Mouse (Mus musculus) gastrocnemius, adult 8-10 months (tissue): ENCODE results near the gene Coa5. TPM values are rescaled to one million over a fixed set of nuclear protein-coding genes. Genes with fewer than 3 reads are reported as not detected.
A peak's percentile ranks its signal among the peaks of the same experiment; 100 is the strongest.

Experiments
- DNase-seq, 2 experiments: peaks; one replicate each; pipeline ENCODE4 v3.0.0; 2022; ENCODE audit warnings: low spot score in 2 of 2
- total RNA-seq, 4 experiments: library from RNA; stranded (reverse); gene quantifications; 2 replicates each; pipeline ENCODE4 v1.2.4; 2022

Coa5 gene
- total RNA-seq, 4 experiments from 2014 or later, result 79.7 to 115 (median 95.0) TPM

DNA sequence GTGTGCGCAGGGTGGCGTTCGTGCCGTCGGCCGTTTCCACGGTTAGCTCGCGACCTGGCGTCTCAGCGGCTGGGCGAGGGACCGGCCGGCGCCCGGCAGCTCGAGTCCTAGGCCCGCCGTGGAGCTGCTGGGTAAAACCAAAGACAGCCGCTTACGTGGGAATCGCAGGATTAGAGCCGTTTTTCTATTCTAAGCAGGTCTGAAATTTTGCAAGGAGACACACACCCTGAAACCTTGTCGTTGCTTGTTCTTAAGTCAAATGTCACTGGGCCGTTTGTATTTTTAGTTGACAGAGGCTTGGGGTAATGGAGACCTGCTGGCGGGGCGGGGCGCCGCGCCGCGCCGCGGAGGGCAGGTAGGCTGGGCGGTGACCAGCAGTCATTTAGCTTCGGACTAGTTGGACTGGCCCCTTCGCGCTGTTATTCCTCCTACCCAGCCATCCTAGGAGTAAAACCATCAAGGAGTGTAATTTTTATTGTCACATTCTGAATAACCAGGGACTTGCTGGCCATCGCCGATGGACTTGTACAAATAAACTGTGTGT is 466 bp upstream of the Coa5 start:
- no peak for DNase-seq

DNA sequence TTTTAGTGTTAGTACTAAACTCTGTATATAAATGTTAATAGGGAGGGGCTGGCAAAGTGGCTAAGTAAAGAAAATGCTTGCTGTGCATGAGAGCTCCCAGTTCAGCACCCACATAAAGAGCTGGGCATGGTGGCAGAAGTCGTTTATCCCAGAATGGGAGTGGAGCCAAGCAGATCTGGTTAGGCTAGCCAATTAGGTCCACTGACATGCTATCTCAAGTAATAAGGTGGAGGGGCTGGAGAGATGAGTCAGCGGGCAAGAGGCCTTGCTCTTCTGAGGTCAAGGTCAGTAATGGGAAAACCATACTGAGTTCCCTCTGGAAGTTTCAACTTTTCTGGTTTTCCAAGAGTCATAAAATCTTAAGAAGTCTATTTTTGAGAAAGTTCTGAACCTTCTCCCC is 992 bp downstream of the Coa5 start:
- DNase-seq, result no peak

DNA sequence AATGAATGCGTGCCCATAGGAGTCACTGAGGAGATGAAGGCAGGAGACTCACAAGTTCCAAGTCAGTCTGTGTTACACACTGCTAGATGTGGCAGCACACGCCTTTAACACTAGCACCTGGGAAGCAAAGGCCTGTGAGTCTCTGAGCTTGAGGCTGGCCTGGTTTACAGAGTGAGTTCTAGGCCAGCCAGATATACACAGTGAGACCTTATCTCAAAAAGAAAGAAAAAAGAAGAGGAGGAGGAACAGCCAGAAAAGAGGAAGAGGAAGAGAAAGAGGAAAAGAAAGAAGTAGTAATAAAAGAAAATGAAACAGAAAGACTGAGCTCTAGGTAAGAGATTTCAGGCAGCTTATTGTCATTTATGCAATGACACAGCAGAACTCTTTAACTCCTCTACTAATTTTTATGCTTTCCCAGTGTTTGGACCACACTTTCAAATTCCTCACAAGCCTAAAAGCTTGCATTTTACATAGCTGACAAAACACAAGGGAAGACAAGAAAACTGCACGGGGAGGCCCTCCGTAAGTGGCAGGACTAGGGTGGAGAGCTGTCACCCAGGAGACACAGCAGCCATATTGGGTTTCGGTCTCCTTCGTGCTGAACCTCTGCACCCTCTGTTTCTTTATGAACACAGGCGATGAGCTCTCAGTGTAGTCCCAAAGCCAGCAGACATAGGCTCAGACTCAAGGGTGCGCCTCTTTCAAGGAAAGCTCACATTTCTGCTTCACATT is 2.6 kb downstream of the Coa5 start:
- no peak for DNase-seq

DNA sequence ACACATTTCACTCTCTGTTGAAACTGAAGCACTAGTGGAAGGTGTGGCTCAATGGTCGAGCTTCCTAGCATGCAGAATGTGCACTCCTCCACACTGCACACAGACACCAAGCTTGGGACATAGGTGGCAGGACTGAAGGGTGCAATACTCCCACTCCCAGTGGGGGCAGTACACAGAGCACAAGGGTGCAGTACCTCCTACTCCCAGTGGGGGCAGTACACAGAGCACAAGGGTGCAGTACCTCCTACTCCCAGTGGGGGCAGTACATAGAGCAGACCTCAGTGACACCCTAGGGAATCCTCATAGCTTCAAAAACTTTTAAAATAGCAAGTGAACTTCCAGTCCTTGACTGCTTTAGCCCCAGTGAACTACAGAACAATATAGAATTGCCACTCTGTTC is 10.5 kb downstream of the Coa5 start:
- DNase-seq, result peak; percentile 23 to 36

DNA sequence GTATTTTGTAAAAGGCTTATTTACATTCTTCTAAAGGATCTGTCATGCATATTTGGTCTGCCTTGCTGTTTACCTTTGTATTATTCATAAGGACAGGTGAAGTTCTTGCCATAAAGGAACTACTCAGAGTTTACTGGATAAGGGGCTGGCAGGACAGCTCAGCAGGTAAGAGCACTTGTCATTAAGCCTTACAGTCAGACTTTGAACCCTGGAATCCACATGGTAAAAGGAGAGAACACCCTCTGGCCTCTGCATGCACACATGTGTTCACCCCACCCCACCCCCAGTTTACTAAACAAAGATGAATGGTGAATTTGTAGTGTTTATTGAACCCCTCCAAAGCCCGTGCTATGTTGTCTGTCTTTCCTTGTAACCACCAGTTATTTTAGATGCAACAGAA is 14.5 kb downstream of the Coa5 start:
- no peak for DNase-seq

DNA sequence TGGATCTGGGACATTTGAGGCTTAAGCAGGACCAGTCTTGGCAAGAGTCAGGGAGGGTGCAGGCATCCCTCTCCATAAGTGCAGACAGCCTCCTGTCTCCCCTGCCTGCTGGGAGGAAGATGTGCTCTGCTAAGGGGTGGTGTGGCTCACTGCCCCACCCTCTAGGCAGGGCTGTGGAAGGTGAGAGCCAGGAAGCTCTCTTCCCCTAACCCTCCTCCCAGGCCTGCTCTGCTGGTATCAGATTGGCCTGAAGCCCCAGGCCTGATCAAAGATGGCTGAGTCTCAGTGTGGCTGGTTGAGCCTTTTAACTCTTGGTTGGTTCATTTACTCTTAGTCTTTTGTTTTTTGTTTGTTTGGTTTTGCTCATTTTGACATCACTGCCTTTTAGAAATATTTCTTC is 20.3 kb downstream of the Coa5 start:
- no peak for DNase-seq

DNA sequence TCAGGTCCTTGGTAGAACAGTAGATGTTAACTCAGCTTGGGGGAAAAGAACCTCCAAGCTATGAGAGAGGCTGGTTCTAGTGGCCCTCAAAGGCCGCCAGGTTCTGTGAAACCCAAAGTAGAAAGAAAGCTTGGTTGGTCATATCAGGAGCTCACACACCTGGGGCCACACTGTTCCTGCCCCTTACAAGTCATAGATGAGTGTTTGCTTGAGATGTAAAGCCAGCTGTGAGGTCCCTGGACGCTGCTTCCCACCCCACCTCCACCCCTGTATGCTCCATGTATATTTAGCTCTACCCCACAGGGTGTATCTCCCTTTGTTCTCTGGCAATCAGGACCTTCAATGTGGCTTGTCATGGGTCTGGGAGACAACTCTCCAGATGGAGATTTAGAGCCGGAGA is 21.2 kb downstream of the Coa5 start:
- DNase-seq, result no peak

DNA sequence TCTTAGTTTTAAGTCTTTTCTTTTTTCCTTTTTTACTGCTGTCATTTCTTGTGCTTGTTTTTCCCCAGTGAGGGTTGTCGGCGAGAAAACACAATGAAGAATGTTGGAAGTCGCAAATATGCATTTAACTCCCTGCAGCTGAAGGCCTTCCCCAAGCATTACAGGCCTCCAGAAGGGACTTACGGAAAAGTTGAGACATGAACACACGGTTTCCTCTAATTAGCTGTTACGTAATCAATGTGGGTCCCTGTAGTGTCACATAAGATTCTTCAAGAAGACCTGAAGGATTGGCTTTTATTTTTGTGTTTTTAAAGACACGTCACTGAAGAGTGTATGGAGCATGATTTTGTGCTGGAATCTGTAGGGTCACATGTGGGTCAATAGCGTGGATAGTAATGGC is 21.8 kb downstream of the Coa5 start:
- DNase-seq, result no peak

DNA sequence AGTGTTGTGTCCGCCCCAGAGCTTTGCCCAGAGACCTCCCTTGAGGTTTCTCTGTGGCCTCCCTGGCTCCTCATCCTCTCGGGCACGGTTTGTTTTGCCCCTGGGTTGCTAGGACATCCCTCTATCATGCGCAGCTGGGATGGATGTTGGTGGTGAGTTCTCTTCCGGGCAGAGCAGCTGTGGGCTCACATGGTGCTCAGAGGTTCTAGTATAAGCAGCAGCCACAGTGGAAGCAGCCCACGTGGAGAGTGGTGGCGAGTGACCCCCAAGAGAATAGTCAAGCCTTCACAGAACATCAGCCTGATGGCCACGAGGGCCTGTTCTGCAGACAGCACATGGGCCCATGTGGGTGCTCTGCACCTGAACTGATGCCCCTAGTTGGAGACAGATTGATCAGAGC is 22.7 kb downstream of the Coa5 start:
- no peak for DNase-seq

DNA sequence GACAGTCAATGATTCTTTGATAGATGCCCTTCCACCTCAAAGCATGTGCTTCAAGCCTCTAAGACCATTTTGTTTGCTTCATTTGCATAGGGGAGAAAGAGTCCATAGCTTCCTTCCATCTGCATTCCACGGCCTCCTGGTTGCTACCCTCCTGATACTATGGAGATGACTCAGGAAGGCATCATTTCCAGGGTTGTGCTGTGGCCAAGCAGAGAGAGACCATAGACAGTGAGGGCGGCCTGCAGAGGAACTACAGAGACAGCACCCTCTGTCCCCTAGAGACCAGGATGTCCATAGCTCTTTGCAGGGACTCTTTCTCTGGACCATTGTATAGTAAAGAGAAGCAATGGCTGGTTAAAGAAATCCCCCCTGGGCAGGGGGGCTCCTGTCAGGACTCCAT is 24.8 kb downstream of the Coa5 start:
- no peak for DNase-seq

DNA sequence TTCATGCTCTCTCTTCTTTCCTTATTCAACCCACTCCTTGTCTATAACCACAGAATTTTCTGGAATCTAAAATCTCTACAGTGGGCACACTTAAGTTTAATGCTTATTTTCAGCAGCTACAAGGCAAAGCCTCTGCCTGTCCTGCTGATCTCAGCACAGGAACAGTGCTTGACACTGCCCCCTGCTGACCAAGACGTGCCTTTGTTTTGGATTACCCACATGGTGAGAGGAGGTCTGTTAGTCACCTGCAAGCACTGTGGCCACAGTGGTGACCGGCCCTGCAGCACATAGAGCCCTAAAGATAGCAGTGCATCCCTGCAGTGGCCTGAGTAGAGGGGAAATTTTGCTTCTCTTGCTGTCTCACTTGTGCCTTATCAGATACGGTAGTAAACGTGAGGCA is 28.2 kb downstream of the Coa5 start:
- DNase-seq, result peak; percentile 16 to 26

DNA sequence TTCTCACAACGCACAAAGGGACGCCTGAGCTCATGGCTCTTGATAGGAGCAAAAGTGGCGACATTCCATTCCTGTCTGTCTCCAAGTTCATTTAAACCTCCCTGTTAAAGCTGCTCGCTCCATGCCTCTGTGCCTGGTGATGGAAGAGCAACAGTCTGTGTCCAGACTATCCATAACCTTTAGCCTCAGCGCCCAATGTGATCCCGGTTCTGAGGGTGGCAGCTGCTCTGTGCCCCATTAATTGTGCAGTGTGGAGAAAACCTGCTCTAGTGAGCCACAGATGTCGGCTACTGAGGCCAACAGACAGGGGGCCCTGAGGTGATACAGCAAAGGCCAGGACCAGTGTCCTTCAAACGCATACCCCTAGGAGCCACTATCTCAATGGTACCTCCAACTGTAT is 30.2 kb downstream of the Coa5 start:
- DNase-seq, result no peak

DNA sequence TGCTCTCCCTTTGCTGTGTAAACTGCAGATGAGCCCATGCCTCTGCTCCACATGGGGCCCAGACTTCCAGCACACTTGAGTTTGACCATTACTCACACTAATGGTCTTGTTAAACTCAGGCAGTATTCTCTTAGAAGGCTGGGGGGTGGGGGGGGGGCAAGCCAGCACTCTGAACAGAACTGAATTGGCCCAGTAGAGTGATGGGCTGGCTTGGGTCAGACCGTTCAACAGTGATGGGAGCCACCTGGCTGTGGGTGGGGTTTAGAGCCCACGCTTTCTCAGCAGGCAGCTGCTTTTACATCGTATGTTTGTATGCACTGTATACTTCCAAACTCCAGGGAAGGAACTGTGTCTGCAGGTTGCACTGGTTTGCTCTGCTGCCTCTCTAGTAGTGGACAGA is 30.9 kb downstream of the Coa5 start:
- DNase-seq, result no peak

DNA sequence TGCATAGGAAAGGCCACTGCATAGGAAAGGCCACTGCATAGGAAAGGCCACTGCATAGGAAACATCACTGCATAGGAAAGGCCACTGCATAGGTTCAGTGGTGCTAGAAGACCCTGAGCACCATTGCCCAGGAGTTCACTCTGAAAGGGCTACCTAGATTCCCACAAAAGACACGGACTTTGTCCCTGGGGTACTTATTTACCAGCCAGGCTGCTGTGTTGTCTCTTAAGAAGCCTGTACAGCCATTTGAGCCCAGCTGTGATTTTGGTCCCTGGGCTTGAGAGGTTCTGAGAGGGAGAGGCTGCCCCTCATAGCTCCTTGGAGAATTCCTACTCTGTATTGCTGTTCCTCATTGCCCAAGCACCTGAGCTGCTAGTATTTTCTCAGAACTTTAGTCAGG is 33.4 kb downstream of the Coa5 start:
- DNase-seq, result no peak

DNA sequence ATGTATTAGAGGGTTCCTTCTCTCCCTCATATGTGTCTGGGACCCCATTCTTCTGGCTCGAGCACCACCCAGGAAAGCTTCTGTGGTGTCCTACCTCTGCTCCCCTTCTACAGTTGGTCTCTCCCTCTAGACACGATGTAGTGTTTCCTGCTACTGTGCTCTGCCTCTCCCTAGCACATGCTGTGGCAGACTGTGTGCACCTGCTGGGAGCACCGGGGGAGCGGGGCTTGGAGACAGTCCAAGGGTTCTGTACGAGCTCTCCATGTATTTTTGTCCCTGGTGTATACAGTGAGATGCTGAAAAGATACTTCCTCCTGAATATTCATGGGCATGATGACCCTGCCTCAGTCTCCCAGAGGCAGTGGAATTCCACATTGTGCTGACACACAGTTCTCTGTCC is 36.7 kb downstream of the Coa5 start:
- DNase-seq, result no peak

DNA sequence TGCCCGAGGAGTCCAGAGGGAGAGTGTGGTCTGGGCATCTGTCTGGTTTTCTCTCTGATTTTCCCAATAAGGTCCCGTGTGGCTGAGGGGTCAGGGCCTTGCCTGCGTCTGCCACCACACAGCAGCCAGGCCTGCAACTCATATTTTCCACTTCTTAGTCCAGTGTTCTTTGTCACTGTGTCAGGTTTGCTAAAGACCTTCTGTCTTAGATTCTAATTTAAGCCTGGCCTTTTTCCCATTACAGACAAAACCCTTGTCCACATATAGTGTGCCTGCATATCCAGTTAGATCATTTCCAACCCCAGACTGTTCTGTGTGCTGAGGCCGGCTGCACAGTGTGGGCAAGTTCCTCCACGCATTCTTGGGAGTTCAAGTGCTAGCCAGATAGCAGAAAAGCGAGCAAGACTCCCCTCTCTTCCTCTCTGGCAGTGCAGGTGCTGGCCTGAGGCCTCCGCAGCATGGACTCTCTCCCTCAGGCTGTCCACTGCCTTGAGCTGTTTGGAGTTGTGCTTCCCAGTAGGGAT is 43.4 kb downstream of the Coa5 start:
- no peak for DNase-seq

DNA sequence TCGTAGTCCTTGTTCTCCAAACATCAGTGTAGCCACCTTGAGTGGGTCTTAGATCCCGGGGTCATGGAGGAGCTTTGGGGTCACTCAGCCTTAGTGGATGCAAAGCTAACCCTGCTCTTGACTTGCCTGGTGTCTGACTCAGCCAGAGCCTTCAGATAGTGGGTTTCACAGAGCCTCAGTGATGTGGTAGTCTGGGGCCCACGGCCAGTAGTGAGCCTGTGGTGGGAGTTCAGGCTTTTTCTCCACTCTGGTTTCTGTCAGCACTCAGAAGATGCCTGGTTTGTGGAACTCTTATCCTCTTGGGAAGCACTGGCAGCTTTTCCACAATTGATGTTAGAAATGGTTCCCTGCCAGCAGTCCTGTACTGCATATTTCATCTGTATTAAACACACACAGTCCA is 45.6 kb downstream of the Coa5 start:
- no peak for DNase-seq

DNA sequence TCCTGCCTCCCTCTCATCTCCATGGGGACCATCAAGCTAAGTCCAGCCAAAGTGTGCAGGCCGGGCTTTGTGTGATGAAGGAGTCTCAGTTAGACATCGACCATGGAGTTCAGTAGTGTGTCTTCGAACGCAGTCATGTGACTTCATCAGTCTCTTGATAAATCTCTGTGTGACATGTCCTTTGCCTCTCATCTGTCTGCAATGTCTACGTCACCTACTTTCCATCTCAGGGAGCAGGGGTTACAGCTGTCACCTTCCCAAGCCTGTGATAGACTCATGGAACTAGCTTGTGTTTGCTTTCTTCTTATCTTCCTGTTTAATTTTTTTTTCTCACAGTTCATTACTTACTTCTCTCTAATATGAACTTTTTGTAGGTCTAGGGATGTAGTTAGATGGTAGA is 49.0 kb downstream of the Coa5 start:
- DNase-seq, result no peak

DNA sequence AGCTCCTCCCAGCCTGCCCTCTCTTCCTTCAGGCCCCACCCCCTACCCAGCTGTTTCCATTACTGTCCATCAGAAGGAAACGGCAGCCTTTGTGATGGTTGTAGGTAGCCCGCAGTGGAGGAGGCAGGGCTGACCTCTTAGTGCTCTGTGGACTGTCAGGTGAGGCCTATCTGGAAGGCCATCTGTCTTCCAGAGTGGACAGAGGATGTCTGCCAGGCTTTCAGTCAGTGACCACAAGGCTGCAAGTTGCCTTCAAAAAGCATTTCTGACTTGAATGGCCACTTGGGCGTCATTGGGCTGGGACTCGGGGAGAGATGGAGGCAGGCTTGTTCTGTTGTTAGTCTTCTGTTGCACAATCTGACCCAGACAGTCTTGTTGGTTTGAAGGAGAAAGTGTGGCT is 50.4 kb downstream of the Coa5 start:
- DNase-seq, result no peak

DNA sequence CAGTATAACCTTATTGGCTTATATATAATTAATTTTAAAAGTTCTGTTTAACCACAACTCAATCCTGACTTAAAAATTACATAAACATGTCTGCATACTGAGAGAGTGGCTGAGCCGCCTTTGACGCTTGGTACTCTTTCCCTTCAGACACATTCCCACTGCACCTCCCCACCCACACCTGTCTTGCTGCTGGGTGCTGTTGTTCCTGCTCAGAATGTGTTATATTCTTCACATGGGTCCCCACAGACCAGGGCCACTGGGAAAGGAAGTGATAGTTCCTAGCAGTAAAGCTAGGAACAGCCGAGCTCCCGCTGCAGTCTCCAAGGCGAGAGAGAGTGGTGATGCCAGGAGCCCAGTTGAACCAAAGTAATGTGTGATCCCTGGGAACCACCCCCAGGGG is 51.8 kb downstream of the Coa5 start:
- DNase-seq, result no peak

DNA sequence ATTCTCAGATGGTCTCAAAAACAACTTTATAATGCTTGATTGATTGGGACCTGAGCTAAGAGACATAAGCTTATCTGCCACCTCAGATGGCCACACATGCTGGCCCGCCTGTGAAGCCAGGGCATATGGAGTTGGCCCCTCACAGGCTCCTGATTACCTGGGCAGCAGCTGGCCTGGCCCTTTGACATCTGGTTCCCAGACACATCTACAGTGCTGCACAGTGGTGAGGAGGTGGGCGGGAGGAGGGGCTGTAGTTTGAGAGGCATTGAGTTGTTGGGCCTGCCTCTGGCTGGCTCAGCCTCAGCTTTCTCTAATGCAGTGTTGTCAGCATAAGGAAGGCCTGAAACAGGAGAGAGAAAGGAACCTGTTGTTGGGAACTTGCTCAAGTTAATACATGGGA is 53.2 kb downstream of the Coa5 start:
- DNase-seq, result no peak

DNA sequence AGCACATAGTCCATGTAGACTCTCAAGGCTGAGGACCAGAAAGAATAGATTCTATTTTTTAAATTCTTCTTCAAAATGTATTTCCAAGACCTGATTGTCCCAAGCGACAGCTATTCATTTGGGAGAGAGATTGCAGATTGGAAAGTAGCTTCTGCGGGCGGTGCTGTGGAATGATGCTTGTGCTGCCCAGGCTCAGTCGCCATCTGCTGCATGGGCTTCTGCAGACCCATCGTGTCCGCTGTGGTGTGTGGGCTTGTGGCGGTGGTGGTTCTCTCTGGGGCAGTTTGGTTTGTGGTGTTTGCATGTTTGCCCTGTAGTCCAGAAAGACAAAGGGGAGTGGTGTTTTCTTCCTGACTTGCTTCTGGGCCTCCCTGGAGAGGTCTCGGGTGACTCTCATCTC is 53.7 kb downstream of the Coa5 start:
- no peak for DNase-seq

DNA sequence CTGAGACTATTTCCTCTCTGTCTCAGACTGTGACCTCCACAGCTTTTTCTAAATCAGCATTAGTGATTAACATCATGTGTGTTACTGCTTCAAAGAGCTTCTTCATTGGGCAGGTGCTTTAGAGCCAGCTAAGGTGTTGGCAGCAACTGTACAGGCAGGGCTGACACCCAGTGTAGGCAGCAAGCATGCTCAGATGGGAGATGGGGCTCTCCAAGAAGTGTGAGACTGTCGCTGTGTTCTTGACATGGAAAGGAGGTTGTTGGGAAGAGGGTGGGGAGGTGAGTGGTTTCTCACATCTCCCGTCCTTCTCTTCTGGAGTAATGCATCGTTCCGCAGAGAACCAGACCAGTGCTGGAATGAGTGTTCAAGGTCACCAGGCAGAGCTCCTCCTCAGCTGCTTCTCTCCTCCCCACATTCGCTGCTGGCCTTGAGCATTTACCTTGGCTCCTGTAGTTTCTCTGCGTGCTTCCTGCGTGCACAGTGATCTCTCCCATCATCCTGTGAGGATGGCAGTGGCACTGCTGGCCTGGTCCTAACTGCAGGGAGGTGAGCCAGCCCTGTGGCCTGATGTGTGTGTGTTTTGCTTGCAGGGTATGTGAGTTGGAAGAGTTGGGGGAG is 61.0 kb downstream of the Coa5 start:
- no peak for DNase-seq
